Mouse (Mus musculus) left cerebral cortex, postnatal 14 days (tissue): Measurements from ENCODE around the gene 1700024P04Rik. TPM values are rescaled to one million over a fixed set of nuclear protein-coding genes. Genes with fewer than 3 reads are reported as not detected.
"Not testable (repeated sequence)": the region's sequence is repeated elsewhere in the genome, so short reads cannot be mapped to it uniquely, and the experiment has no call there.

Experiments used
- DNase-seq, 2 experiments: peaks; one replicate each; pipeline ENCODE4 v3.0.0; 2021 to 2022; ENCODE audit warnings: low spot score in 2 of 2, mixed read lengths in 1 of 2
- intact Hi-C: fragments of 180-260 bp; cut with DNase I; formaldehyde crosslinking; loops from one replicate; pipeline ENCODE4 v1.15.1; 2025
- long read RNA-seq, 2 experiments: library from polyadenylated mRNA; stranded (forward); transcript quantifications; one replicate each; pipeline ENCODE4 v2.0.0; 2021
- total RNA-seq, 2 experiments: library from RNA; stranded (reverse); gene quantifications; 2 replicates each; pipeline ENCODE4 v1.2.3; 2021

1700024P04Rik gene
- not detected for total RNA-seq
- long read RNA-seq, experiment 1: 0 reads
- long read RNA-seq, experiment 2: 0 reads

GRCm38 (mm10) chr13:98984465-98984864 lies at the start of gene 1700024P04Rik:
Gene 1700024P04Rik (minus strand): TSS chr13:98984565.
- intact Hi-C loops: no loop called here

GRCm38 (mm10) chr13:99031223-99032216 lies 47.2 kb upstream of the 1700024P04Rik start:
- intact Hi-C loops: no loop called here
- DNase-seq: no peak

More at GRCm38 (mm10) chr13:98984465-98984864, at the start of gene 1700024P04Rik:
- DNase-seq: no peak

- intact Hi-C loops: no loop called here
- DNase-seq: no peak
These were observed 46.3 kb upstream of the 1700024P04Rik start for GRCm38 (mm10) chr13:99030579-99031200.

GRCm38 (mm10) chr13:99025268-99025667 lies 40.9 kb upstream of the 1700024P04Rik start:
- intact Hi-C loops: no loop called here
- no peak for DNase-seq

GRCm38 (mm10) chr13:99022036-99022435 lies 37.7 kb upstream of the 1700024P04Rik start:
- intact Hi-C loops: no loop called here

GRCm38 (mm10) chr13:99021181-99021580 lies 36.8 kb upstream of the 1700024P04Rik start:
- intact Hi-C loops: no loop called here
- DNase-seq: peak in 1 of 2 experiments; percentile 18

More at GRCm38 (mm10) chr13:99022036-99022435, 37.7 kb upstream of the 1700024P04Rik start:
- DNase-seq: no peak

GRCm38 (mm10) chr13:99019831-99020669 lies 35.7 kb upstream of the 1700024P04Rik start:
- no peak for DNase-seq
- intact Hi-C loops: no loop called here

- DNase-seq: no peak
These were observed 34.3 kb upstream of the 1700024P04Rik start for GRCm38 (mm10) chr13:99018526-99019201.

GRCm38 (mm10) chr13:99016696-99017095 lies 32.3 kb upstream of the 1700024P04Rik start:
- intact Hi-C loops: no loop called here
- no peak for DNase-seq

More at GRCm38 (mm10) chr13:99018526-99019201, 34.3 kb upstream of the 1700024P04Rik start:
- intact Hi-C loops: no loop called here

- intact Hi-C loops: no loop called here
- DNase-seq: no peak
These were observed 28.5 kb upstream of the 1700024P04Rik start for GRCm38 (mm10) chr13:99012891-99013290.

- intact Hi-C loops: loop anchor here (5.0 kb wide), 1 partner anchor 36 kb away; no protein-coding TSS in a partner anchor
- no peak for DNase-seq
These were observed 23.6 kb upstream of the 1700024P04Rik start for GRCm38 (mm10) chr13:99008013-99008412.

GRCm38 (mm10) chr13:99006389-99007099 lies 22.2 kb upstream of the 1700024P04Rik start:
- DNase-seq: no peak
- intact Hi-C loops: loop anchor here (5.0 kb wide), 1 partner anchor 34 kb away; no protein-coding TSS in a partner anchor

GRCm38 (mm10) chr13:99001652-99002051 lies 17.3 kb upstream of the 1700024P04Rik start:
- intact Hi-C loops, DNase-seq: not testable (repeated sequence)

GRCm38 (mm10) chr13:98997025-98997424 lies 12.7 kb upstream of the 1700024P04Rik start:
- no peak for DNase-seq
- intact Hi-C loops: loop anchor here (5.0 kb wide), 1 partner anchor 50 kb away; no protein-coding TSS in a partner anchor

- no peak for DNase-seq
- intact Hi-C loops: no loop called here
These were observed 7.1 kb downstream of the 1700024P04Rik start for GRCm38 (mm10) chr13:98977070-98977785.

GRCm38 (mm10) chr13:98976022-98976421 lies 8.3 kb downstream of the 1700024P04Rik start:
- DNase-seq, intact Hi-C loops: not testable (repeated sequence)

- intact Hi-C loops: loop anchor here (5.0 kb wide), 1 partner anchor 35 kb away; no protein-coding TSS in a partner anchor
- no peak for DNase-seq
These were observed 12.3 kb downstream of the 1700024P04Rik start for GRCm38 (mm10) chr13:98972090-98972489.
